Mouse (Mus musculus): ENCODE results near the gene Mfap1a. TPM values are rescaled to one million over a fixed set of nuclear protein-coding genes. Genes with fewer than 3 reads are reported as not detected.
"Not testable (repeated sequence)": the region's sequence is repeated elsewhere in the genome, so short reads cannot be mapped to it uniquely, and the experiment has no call there.

Mfap1a gene
- 15.5 and 23.0 TPM in 2 replicates for polyA plus RNA-seq (2011; ENCODE audit: insufficient read depth, insufficient read length, low replicate concordance, missing spikeins)

- Histone ChIP-seq H3K4me3 (replicated peaks; ENCODE audit: control insufficient read depth, low read depth, low read length) (peak within 1 kb of the TSS; percentile 70), H3K27ac (ENCODE audit: control insufficient read depth, insufficient read depth, low read depth, low read length, poor library complexity) (peak within 1 kb of the TSS; percentile 78)
- TF ChIP-seq POLR2A (IDR thresholded peaks at IDR 0.05; ENCODE audit: borderline replicate concordance, control insufficient read depth, low read depth, low read length) = peak; percentile 73
- H3K4me1 ChIP-seq (ENCODE audit: control insufficient read depth, insufficient read depth, low read length) = not testable (repeated sequence)
- 3% methylated on average over 42 of the region's 42 CpGs for whole genome bisulfite sequencing
Observed at GRCm38 (mm10) chr2:121505942-121506882, at the start of gene Mfap1a, which contains the start of gene Wdr76. TSS of gene Mfap1a (minus strand) at chr2:121506665. TSS of gene Wdr76 (plus strand) at chr2:121506723.

- WGBS = 66% methylated on average over 8 of the region's 8 CpGs
- Histone ChIP-seq H3K27ac (ENCODE audit: control insufficient read depth, insufficient read depth, low read depth, low read length, poor library complexity) (no peak overlapping the region), H3K4me1 (ENCODE audit: control insufficient read depth, insufficient read depth, low read length) (no peaks in the 10 kb centered on the region), H3K4me3 (replicated peaks; ENCODE audit: control insufficient read depth, low read depth, low read length) (no peak overlapping the region)
- TF ChIP-seq POLR2A (IDR thresholded peaks at IDR 0.05; ENCODE audit: borderline replicate concordance, control insufficient read depth, low read depth, low read length) = no peak
- no peak for TF ChIP-seq CTCF (IDR thresholded peaks at IDR 0.05; ENCODE audit: control insufficient read depth, insufficient read depth, low read length)
Observed at GRCm38 (mm10) chr2:121551271-121551670, 44.8 kb upstream of the Mfap1a start.

- TF ChIP-seq CTCF (IDR thresholded peaks at IDR 0.05; ENCODE audit: control insufficient read depth, insufficient read depth, low read length) (no peak), POLR2A (IDR thresholded peaks at IDR 0.05; ENCODE audit: borderline replicate concordance, control insufficient read depth, low read depth, low read length) (no peak)
- 90% methylated on average over 6 of the region's 6 CpGs for WGBS
- no peak overlapping the region for H3K27ac ChIP-seq (ENCODE audit: control insufficient read depth, insufficient read depth, low read depth, low read length, poor library complexity)
- no peaks in the 10 kb centered on the region for H3K4me1 ChIP-seq (ENCODE audit: control insufficient read depth, insufficient read depth, low read length)
- no peak overlapping the region for H3K4me3 ChIP-seq (replicated peaks; ENCODE audit: control insufficient read depth, low read depth, low read length)
Observed at GRCm38 (mm10) chr2:121549630-121550029, 43.2 kb upstream of the Mfap1a start.

GRCm38 (mm10) chr2:121544829-121545228 lies 38.4 kb upstream of the Mfap1a start:
- TF ChIP-seq CTCF (IDR thresholded peaks at IDR 0.05; ENCODE audit: control insufficient read depth, insufficient read depth, low read length) = no peak
- TF ChIP-seq POLR2A (IDR thresholded peaks at IDR 0.05; ENCODE audit: borderline replicate concordance, control insufficient read depth, low read depth, low read length) = no peak
- no peak overlapping the region for H3K27ac ChIP-seq (ENCODE audit: control insufficient read depth, insufficient read depth, low read depth, low read length, poor library complexity)
- no peak overlapping the region for H3K4me3 ChIP-seq (replicated peaks; ENCODE audit: control insufficient read depth, low read depth, low read length)
- no peaks in the 10 kb centered on the region for H3K4me1 ChIP-seq (ENCODE audit: control insufficient read depth, insufficient read depth, low read length)
- WGBS = 90% methylated on average over 3 of the region's 3 CpGs

- 85% methylated on average over 2 of the region's 2 CpGs for WGBS
- no peak overlapping the region for H3K27ac ChIP-seq (ENCODE audit: control insufficient read depth, insufficient read depth, low read depth, low read length, poor library complexity)
- no peak for TF ChIP-seq POLR2A (IDR thresholded peaks at IDR 0.05; ENCODE audit: borderline replicate concordance, control insufficient read depth, low read depth, low read length)
- TF ChIP-seq CTCF (IDR thresholded peaks at IDR 0.05; ENCODE audit: control insufficient read depth, insufficient read depth, low read length) = no peak
- H3K4me3 ChIP-seq (replicated peaks; ENCODE audit: control insufficient read depth, low read depth, low read length) = no peak overlapping the region
- no peaks in the 10 kb centered on the region for H3K4me1 ChIP-seq (ENCODE audit: control insufficient read depth, insufficient read depth, low read length)
Observed at GRCm38 (mm10) chr2:121525056-121525455, 18.6 kb upstream of the Mfap1a start.

GRCm38 (mm10) chr2:121522830-121523229 lies 16.4 kb upstream of the Mfap1a start:
- H3K27ac ChIP-seq (ENCODE audit: control insufficient read depth, insufficient read depth, low read depth, low read length, poor library complexity); H3K4me1 ChIP-seq (ENCODE audit: control insufficient read depth, insufficient read depth, low read length); H3K4me3 ChIP-seq (replicated peaks; ENCODE audit: control insufficient read depth, low read depth, low read length): not testable (repeated sequence)
- WGBS = 83% methylated on average over 3 of the region's 3 CpGs

GRCm38 (mm10) chr2:121522006-121522405 lies 15.5 kb upstream of the Mfap1a start:
- 72% methylated on average over 2 of the region's 2 CpGs for WGBS

GRCm38 (mm10) chr2:121518711-121519110 lies 12.2 kb upstream of the Mfap1a start:
- not testable (repeated sequence) for H3K4me3 ChIP-seq (replicated peaks; ENCODE audit: control insufficient read depth, low read depth, low read length); H3K27ac ChIP-seq (ENCODE audit: control insufficient read depth, insufficient read depth, low read depth, low read length, poor library complexity)
- WGBS = 91% methylated on average over 4 of the region's 4 CpGs

More at GRCm38 (mm10) chr2:121522006-121522405, 15.5 kb upstream of the Mfap1a start:
- Histone ChIP-seq H3K27ac (ENCODE audit: control insufficient read depth, insufficient read depth, low read depth, low read length, poor library complexity) (no peak overlapping the region), H3K4me1 (ENCODE audit: control insufficient read depth, insufficient read depth, low read length) (no peaks in the 10 kb centered on the region), H3K4me3 (replicated peaks; ENCODE audit: control insufficient read depth, low read depth, low read length) (no peak overlapping the region)
- no peak for TF ChIP-seq CTCF (IDR thresholded peaks at IDR 0.05; ENCODE audit: control insufficient read depth, insufficient read depth, low read length)
- TF ChIP-seq POLR2A (IDR thresholded peaks at IDR 0.05; ENCODE audit: borderline replicate concordance, control insufficient read depth, low read depth, low read length) = no peak

GRCm38 (mm10) chr2:121518106-121518505 lies 11.6 kb upstream of the Mfap1a start:
- no peak overlapping the region for H3K27ac ChIP-seq (ENCODE audit: control insufficient read depth, insufficient read depth, low read depth, low read length, poor library complexity)
- no peak for TF ChIP-seq CTCF (IDR thresholded peaks at IDR 0.05; ENCODE audit: control insufficient read depth, insufficient read depth, low read length)
- TF ChIP-seq POLR2A (IDR thresholded peaks at IDR 0.05; ENCODE audit: borderline replicate concordance, control insufficient read depth, low read depth, low read length) = no peak
- H3K4me1 ChIP-seq (ENCODE audit: control insufficient read depth, insufficient read depth, low read length) = no peaks in the 10 kb centered on the region
- WGBS = 91% methylated on average over 5 of the region's 5 CpGs
- no peak overlapping the region for H3K4me3 ChIP-seq (replicated peaks; ENCODE audit: control insufficient read depth, low read depth, low read length)

More at GRCm38 (mm10) chr2:121518711-121519110, 12.2 kb upstream of the Mfap1a start:
- not testable (repeated sequence) for H3K4me1 ChIP-seq (ENCODE audit: control insufficient read depth, insufficient read depth, low read length)
